Mouse (Mus musculus) thymus, postnatal 0 days (tissue): Measurements from ENCODE around the gene Olfr987. TPM values are rescaled to one million over a fixed set of nuclear protein-coding genes. Genes with fewer than 3 reads are reported as not detected.
"Not testable (repeated sequence)": the region's sequence is repeated elsewhere in the genome, so short reads cannot be mapped to it uniquely, and the experiment has no call there.

Experiments used
- DNase-seq: peaks from one replicate; pipeline ENCODE4 v3.0.0-alpha.2; 2015; ENCODE audit warnings: low spot score
- polyA plus RNA-seq: library from polyadenylated mRNA; unstranded; fragments of >200 nt; fragmentation: Nextera tagmentation; extraction: Ambion mirVana; gene quantifications from 2 replicates; pipeline ENCODE4 v1.2.1, GENCODE M21; 2015

Gene Olfr987
- polyA plus RNA-seq: not detected in 2 replicates

- DNase-seq: not testable (repeated sequence)
Observed at GRCm38 (mm10) chr2:85339215-85339614, at the start of gene Olfr987. Olfr987 (minus strand) TSS chr2:85339315.

- not testable (repeated sequence) for DNase-seq
Observed at GRCm38 (mm10) chr2:85363127-85363526, 24.0 kb upstream of the Olfr987 start, which contains the start of gene Olfr988. Olfr988 (minus strand) TSS chr2:85363227.

- DNase-seq: no peak
Observed at GRCm38 (mm10) chr2:85339972-85340371, 857 bp upstream of the Olfr987 start.

GRCm38 (mm10) chr2:85319106-85319505 is 20.0 kb downstream of the Olfr987 start:
- no peak for DNase-seq

- DNase-seq: no peak
Observed at GRCm38 (mm10) chr2:85285406-85285805, 53.7 kb downstream of the Olfr987 start.

GRCm38 (mm10) chr2:85284626-85285025 is 54.5 kb downstream of the Olfr987 start:
- DNase-seq: no peak

GRCm38 (mm10) chr2:85283631-85284466 is 55.3 kb downstream of the Olfr987 start:
- DNase-seq: no peak

- no peak for DNase-seq
Observed at GRCm38 (mm10) chr2:85281023-85281422, 58.1 kb downstream of the Olfr987 start.

Other genes with a start within 250 kb of the Olfr987 start
- 19.6 and 19.9 TPM in 2 replicates for gene Aplnr, start 203.1 kb downstream of the Olfr987 start, polyA plus RNA-seq
- 0.13 and 0.17 TPM in 2 replicates for gene Lrrc55, start 142.1 kb downstream of the Olfr987 start, polyA plus RNA-seq
- not detected in 2 replicates for gene Olfr988, start 23.9 kb upstream of the Olfr987 start, polyA plus RNA-seq
- not detected in 2 replicates for gene Olfr992, start 70.2 kb upstream of the Olfr987 start, polyA plus RNA-seq
- gene Olfr993, start 75.6 kb upstream of the Olfr987 start, polyA plus RNA-seq: not detected in 2 replicates
- not detected in 2 replicates for gene Olfr994, start 97.1 kb upstream of the Olfr987 start, polyA plus RNA-seq
- not detected in 2 replicates for gene Olfr995, start 104.3 kb upstream of the Olfr987 start, polyA plus RNA-seq
- gene 4833423E24Rik, start 179.7 kb upstream of the Olfr987 start, polyA plus RNA-seq: 1.6 and 1.8 TPM in 2 replicates
- gene Olfr996, start 239.9 kb upstream of the Olfr987 start, polyA plus RNA-seq: not detected in 2 replicates
- not detected in 2 replicates for gene Olfr998, start 249.6 kb upstream of the Olfr987 start, polyA plus RNA-seq